Mouse (Mus musculus): Measurements from ENCODE around the gene Pik3cb.

Pik3cb gene

GRCm38 (mm10) chr9:99009069-99009897 lies 131.1 kb downstream of the Pik3cb start:
- in situ Hi-C loops (cut with MboI, MseI) = no loop called here

- in situ Hi-C loops (cut with MboI, MseI) = no loop called here
These were observed 139.1 kb downstream of the Pik3cb start for GRCm38 (mm10) chr9:99001326-99001725.

- in situ Hi-C loops (cut with MboI, MseI) = loop anchor here (25.0 kb wide), 2 partner anchors 713 to 1888 kb away; partner anchors contain the start of genes Nmnat3 and Slc25a36
These were observed 140.5 kb downstream of the Pik3cb start for GRCm38 (mm10) chr9:98999881-99000339.

DNA sequence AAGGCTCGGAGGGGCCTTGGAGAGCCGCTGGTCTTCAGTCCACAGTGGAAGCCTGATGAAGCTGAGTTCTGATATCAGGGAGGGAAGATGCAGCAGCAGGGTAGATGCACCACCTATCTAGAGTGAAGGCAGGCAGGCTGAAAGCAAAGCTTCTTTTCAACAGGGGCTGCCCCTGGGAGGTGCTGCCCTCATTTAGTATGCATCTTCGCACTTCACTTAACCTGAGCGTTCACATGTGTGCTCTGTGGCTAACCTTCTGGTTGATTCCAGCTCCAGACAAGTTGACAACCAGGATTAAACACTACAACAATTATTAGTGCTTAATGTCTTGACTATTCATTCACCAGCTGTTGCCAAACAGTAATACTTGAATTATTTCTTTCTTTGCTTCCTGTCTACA lies 146.3 kb downstream of the Pik3cb start:
- in situ Hi-C loops (cut with MboI, MseI) = loop anchor here (25.0 kb wide), 2 partner anchors 707 to 1882 kb away; partner anchors contain the start of genes Nmnat3 and Slc25a36

DNA sequence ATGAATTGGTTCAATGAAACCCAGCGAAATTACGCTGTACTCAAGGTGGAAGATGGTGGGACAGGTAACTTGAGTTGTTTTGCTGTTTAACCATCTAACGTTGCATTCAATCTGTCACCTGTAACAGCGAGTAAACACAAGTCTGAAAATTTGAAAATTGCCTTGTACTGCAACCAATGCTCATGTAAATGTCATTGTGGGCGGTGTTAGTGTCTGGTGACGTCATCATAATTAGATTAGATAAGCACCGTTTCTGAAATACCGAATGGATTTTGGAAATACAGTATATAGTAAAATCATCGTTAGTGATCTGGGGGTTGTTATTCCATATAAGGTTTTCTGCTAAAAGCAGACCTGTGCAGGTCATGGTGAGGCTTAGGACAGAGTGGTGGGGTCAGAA lies 153.3 kb downstream of the Pik3cb start:
- in situ Hi-C loops (cut with MboI, MseI) = loop anchor here (25.0 kb wide), 2 partner anchors 700 to 1875 kb away; partner anchors contain the start of genes Nmnat3 and Slc25a36

Data from regulatory T cell (primary cell).